Mouse (Mus musculus) B cell, adult (primary cell): ENCODE data around the gene Maea. TPM values are rescaled to one million over a fixed set of nuclear protein-coding genes. Genes with fewer than 3 reads are reported as not detected.

Source experiments
- total RNA-seq: library from RNA; stranded (reverse); gene quantifications from 4 replicates; pipeline ENCODE4 v1.2.4, GENCODE M21; 2023; ENCODE audit not compliant: inconsistent age

Gene Maea
- 94.0 to 100.0 TPM (median 95.4 TPM) in 4 replicates for total RNA-seq

GRCm38 (mm10) chr5:33335273-33335976 lies at the start of gene Maea:
TSS of gene Maea (plus strand) at chr5:33335509.

GRCm38 (mm10) chr5:33378302-33378854 lies 43.1 kb downstream of the Maea start, which contains the start of gene Uvssa:
TSS of gene Uvssa (plus strand) at chr5:33378549.

Other genes starting within 250 kb of the Maea start
- not detected in 4 replicates for gene Slc5a1, start 231.3 kb upstream of the Maea start, total RNA-seq
- 0.84 to 1.6 TPM (median 1.1 TPM) in 4 replicates for gene Spon2, start 117.1 kb upstream of the Maea start, total RNA-seq
- 209 to 270 TPM (median 243 TPM) in 4 replicates for gene Ctbp1, start 60.5 kb upstream of the Maea start, total RNA-seq
- gene Uvssa, start 43.0 kb downstream of the Maea start, total RNA-seq = 18.3 to 22.6 TPM (median 20.3 TPM) in 4 replicates
- gene Nkx1-1, start 98.5 kb downstream of the Maea start, total RNA-seq = not detected in 4 replicates